ENCODE assay signal across 9 mouse cellular contexts in the genomic region with DNA sequence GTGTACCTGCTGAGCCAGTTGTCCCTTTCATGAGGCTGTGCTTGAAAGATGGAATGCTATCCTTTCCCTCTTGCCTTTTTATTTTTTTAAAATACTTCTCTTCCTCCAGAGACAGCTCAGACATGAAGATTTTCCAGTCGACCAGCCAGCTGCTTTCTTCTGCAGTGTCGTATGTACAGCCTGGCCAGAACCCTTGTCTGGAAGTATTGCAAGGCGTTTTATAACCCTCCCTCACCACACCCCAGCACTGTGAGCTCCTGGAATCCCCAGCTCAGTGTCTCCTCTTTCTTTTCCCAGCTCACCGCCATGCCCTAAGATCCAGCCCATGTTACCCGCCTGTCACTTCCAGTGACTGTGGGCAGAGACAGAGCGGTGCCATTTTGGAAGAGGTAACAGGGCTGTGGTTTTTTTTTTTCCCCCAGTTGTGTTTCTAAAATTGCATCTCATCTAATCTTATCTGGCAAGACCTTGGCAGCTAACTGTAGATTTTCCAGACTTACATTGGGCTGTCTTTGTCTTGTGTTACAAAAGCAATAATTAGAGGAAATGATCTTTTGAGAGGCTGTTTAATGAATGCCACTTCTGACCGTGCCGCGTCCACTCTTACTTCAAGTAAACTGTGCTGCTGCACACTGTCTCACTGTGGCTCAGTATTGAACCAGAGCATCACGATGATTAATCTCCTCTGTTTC.
DNase-seq lines count a peak whose midpoint lies in the region; ATAC-seq and TF ChIP-seq lines count a peak whose summit lies in the region.
"Had no signal": no experiment of that assay in that cellular context is flagged by ENCODE, and none has a peak within 500 bp of the region (broad histone marks: within the 10 kb centered on the region; RNA-seq: fewer than 3 reads in every experiment).

No protein-coding gene starts in this region.

- no peak overlapping the region for H3K9ac ChIP-seq in embryonic facial prominence, embryonic 12.5 days
- no peak overlapping the region for H3K9ac ChIP-seq in lung, embryonic 16.5 days (ENCODE audit: low read length)
- H3K9ac ChIP-seq in heart, embryonic 12.5 days = no peak overlapping the region

- DNase-seq in embryonic facial prominence, embryonic 10.5 days (ENCODE audit: low spot score) = no peak
- no peak for DNase-seq in lung, postnatal 25 days (ENCODE audit: low spot score)
- DNase-seq in thymus, postnatal 0 days (ENCODE audit: low spot score) = no peak
- DNase-seq: cerebellum, adult 11 months had no signal

- H3K27ac ChIP-seq in embryonic facial prominence, embryonic 12.5 days = no peak overlapping the region; the same call in 1 of the 2 replicates
- H3K27ac ChIP-seq in embryonic facial prominence, embryonic 10.5 days (replicated peaks) = no peak overlapping the region
- peak overlapping the region; percentile 47 for H3K27ac ChIP-seq in lung, embryonic 16.5 days (ENCODE audit: low read length)
- peak overlapping the region; percentile 38; the same call in 1 of the 2 replicates for H3K27ac ChIP-seq in heart, embryonic 12.5 days (ENCODE audit: poor library complexity, severe bottlenecking)

- H3K4me3 ChIP-seq in embryonic facial prominence, embryonic 12.5 days = no peak overlapping the region
- H3K4me3 ChIP-seq in embryonic facial prominence, embryonic 10.5 days = no peak overlapping the region
- no peak overlapping the region for H3K4me3 ChIP-seq in lung, embryonic 16.5 days (ENCODE audit: low read length)
- H3K4me3 ChIP-seq in heart, embryonic 12.5 days = no peak overlapping the region
- H3K4me3 ChIP-seq in myocyte = no peak overlapping the region

- ATAC-seq in embryonic facial prominence, embryonic 12.5 days (ENCODE audit: insufficient number of reproducible peaks, insufficient read depth, low FRiP score, low TSS enrichment) = 0 out of 2 replicates have a peak, but pooled peaks have one; percentile 32
- ATAC-seq in lung, embryonic 16.5 days (ENCODE audit: low read depth) = peak; percentile 47
- no peak for ATAC-seq in heart, embryonic 12.5 days (ENCODE audit: insufficient number of reproducible peaks, low FRiP score)
- no peak for ATAC-seq in cerebellum, adult (ENCODE audit: insufficient number of reproducible peaks, low FRiP score, low TSS enrichment)

- no peaks in the 10 kb centered on the region for H3K36me3 ChIP-seq in embryonic facial prominence, embryonic 12.5 days
- H3K36me3 ChIP-seq in embryonic facial prominence, embryonic 10.5 days (replicated peaks) = peaks cover 4% of the 10 kb centered on the region; the same call in 1 of the 2 replicates
- no peaks in the 10 kb centered on the region for H3K36me3 ChIP-seq in lung, embryonic 16.5 days (ENCODE audit: control insufficient read depth, insufficient read depth, low read length)
- no peaks in the 10 kb centered on the region for H3K36me3 ChIP-seq in heart, embryonic 12.5 days
- no peaks in the 10 kb centered on the region for H3K36me3 ChIP-seq in myocyte (ENCODE audit: control insufficient read depth, insufficient read depth)

- 50% methylated on average over 10 of the region's 10 CpGs for WGBS in embryonic facial prominence, embryonic 12.5 days
- WGBS in embryonic facial prominence, embryonic 10.5 days = 70% methylated on average over 10 of the region's 10 CpGs
- 39% methylated on average over 10 of the region's 10 CpGs for WGBS in lung, embryonic 16.5 days
- 49% methylated on average over 10 of the region's 10 CpGs for WGBS in heart, embryonic 12.5 days

- no peak overlapping the region for H3ac ChIP-seq in myocyte (ENCODE audit: control insufficient read depth, insufficient read length)

- H3K9me3 ChIP-seq in embryonic facial prominence, embryonic 12.5 days = no peaks in the 10 kb centered on the region
- no peaks in the 10 kb centered on the region for H3K9me3 ChIP-seq in embryonic facial prominence, embryonic 10.5 days
- no peaks in the 10 kb centered on the region for H3K9me3 ChIP-seq in lung, embryonic 16.5 days (ENCODE audit: control insufficient read depth, low read length)
- H3K9me3 ChIP-seq in heart, embryonic 12.5 days (replicated peaks) = no peaks in the 10 kb centered on the region

- H3K27me3 ChIP-seq in embryonic facial prominence, embryonic 12.5 days = no peaks in the 10 kb centered on the region
- H3K27me3 ChIP-seq in embryonic facial prominence, embryonic 10.5 days (replicated peaks; ENCODE audit: low read depth, poor library complexity, severe bottlenecking) = no peaks in the 10 kb centered on the region
- H3K27me3 ChIP-seq in lung, embryonic 16.5 days (ENCODE audit: control insufficient read depth, insufficient read depth, low read depth, low read length) = no peaks in the 10 kb centered on the region
- no peaks in the 10 kb centered on the region for H3K27me3 ChIP-seq in heart, embryonic 12.5 days (replicated peaks)
- no peaks in the 10 kb centered on the region for H3K27me3 ChIP-seq in myocyte (ENCODE audit: control insufficient read depth, insufficient read depth, insufficient read length)

- no peak for TF ChIP-seq POLR2A in myocyte (IDR thresholded peaks at IDR 0.05; ENCODE audit: insufficient read length, low read depth)

- peaks cover 7% of the 10 kb centered on the region for H3K79me2 ChIP-seq in myocyte (ENCODE audit: control insufficient read depth, insufficient read depth)

- H3K4me2 ChIP-seq in embryonic facial prominence, embryonic 12.5 days (replicated peaks) = no peak overlapping the region
- no peak overlapping the region for H3K4me2 ChIP-seq in lung, embryonic 16.5 days (ENCODE audit: low read depth, low read length)
- H3K4me2 ChIP-seq in heart, embryonic 12.5 days = no peak overlapping the region
- peak overlapping the region; percentile 49 for H3K4me2 ChIP-seq in myocyte (ENCODE audit: low read depth)

- H3K4me1 ChIP-seq in embryonic facial prominence, embryonic 12.5 days = peaks cover 41% of the 10 kb centered on the region
- peaks cover 41% of the 10 kb centered on the region for H3K4me1 ChIP-seq in embryonic facial prominence, embryonic 10.5 days
- H3K4me1 ChIP-seq in lung, embryonic 16.5 days (replicated peaks; ENCODE audit: control insufficient read depth, insufficient read depth, low read length) = peaks cover 26% of the 10 kb centered on the region
- peaks cover 68% of the 10 kb centered on the region for H3K4me1 ChIP-seq in heart, embryonic 12.5 days (replicated peaks)

TF ChIP-seq in myocyte, 11 proteins besides CTCF, POLR2A, EP300 and RAD21:
- no peak for TF ChIP-seq TCF3 (IDR thresholded peaks at IDR 0.05; ENCODE audit: insufficient read length, low read depth)
- TF ChIP-seq SRF (IDR thresholded peaks at IDR 0.05; ENCODE audit: control insufficient read depth, insufficient read length, low read depth) = no peak
- no peak for TF ChIP-seq MYOG (IDR thresholded peaks at IDR 0.05; ENCODE audit: control insufficient read depth in 1 of 3, insufficient read depth in 1 of 3, insufficient read length in 2 of 3, low read depth in 2 of 3)
- no peak for TF ChIP-seq MYOD1 (IDR thresholded peaks at IDR 0.05; ENCODE audit: control insufficient read depth in 1 of 3, insufficient read length in 2 of 3, low read depth in 2 of 3)
- no peak for TF ChIP-seq REST (IDR thresholded peaks at IDR 0.05; ENCODE audit: insufficient read depth, insufficient read length)
- TF ChIP-seq MAX (IDR thresholded peaks at IDR 0.05; ENCODE audit: low read depth) = no peak
- TF ChIP-seq TCF12 (IDR thresholded peaks at IDR 0.05; ENCODE audit: insufficient read depth, poor library complexity, severe bottlenecking) = no peak
- no peak for TF ChIP-seq USF1 (IDR thresholded peaks at IDR 0.05; ENCODE audit: low read depth)

Comparison
In these comparisons a context has a peak if more than half of its experiments do, and no peak if none do; other contexts are left out.
1. ATAC-seq: peak in embryonic facial prominence, embryonic 12.5 days (single experiment) and lung, embryonic 16.5 days (single experiment); none in heart, embryonic 12.5 days (single experiment) and cerebellum, adult (single experiment).
2. H3K27ac ChIP-seq: peak in lung, embryonic 16.5 days (single experiment) and heart, embryonic 12.5 days (single experiment); none in embryonic facial prominence, embryonic 12.5 days (single experiment) and embryonic facial prominence, embryonic 10.5 days (single experiment).